Mouse (Mus musculus): ENCODE data around the gene Ubc. TPM values are rescaled to one million over a fixed set of nuclear protein-coding genes. Genes with fewer than 3 reads are reported as not detected.
"Not testable (repeated sequence)": the region's sequence is repeated elsewhere in the genome, so short reads cannot be mapped to it uniquely, and the experiment has no call there.

The Ubc gene
- total and polyA plus RNA-seq, 2 experiments from 2014 or later = 742 to 889 TPM

DNA sequence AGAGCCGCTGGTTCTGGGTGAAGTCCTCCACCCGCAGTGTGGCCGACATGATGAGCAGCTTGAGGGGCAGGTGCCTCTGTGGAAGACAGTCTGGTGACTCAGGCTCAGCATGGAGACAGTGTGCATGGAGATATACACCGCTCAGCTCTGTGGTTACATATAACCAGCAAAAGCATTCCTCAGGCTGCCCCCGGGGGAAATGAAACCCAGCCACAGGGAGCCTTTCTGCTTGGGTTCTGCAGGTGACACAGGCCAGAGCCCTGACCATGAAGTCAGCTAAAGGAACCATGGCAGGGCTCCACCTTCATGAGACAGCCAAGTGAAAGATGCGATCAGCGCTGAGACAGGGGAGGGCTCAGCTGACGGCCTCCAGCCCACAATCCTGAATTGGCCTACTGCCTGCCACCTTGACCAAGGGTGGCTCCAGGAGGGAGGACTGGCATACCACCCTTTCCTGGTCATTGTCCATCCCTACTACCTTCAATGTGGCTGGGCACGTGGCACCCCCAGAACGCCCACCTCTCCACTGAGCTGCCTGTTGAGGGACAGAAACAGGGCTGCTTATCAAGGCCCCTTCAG is 35.8 kb upstream of the Ubc start:
- no peak overlapping the region for H3K9ac ChIP-seq (replicated peaks; ENCODE audit: low read depth, low read length)
- no peaks in the 10 kb centered on the region for H3K9me3 ChIP-seq (replicated peaks; ENCODE audit: control insufficient read depth, low read length)
- DNase-seq (ENCODE audit: low spot score) = no peak
- H3K36me3 ChIP-seq (replicated peaks; ENCODE audit: control insufficient read depth, insufficient read depth, low read length) = peaks cover 100% of the 10 kb centered on the region
- H3K4me2 ChIP-seq (ENCODE audit: low read depth, low read length) = no peak overlapping the region
- H3K27ac ChIP-seq (ENCODE audit: low read depth) = peak overlapping the region; percentile 73
- TF ChIP-seq EP300 (IDR thresholded peaks at IDR 0.05; ENCODE audit: low read depth) = no peak
- TF ChIP-seq CTCF (IDR thresholded peaks at IDR 0.05; ENCODE audit: low read depth) = no peak
- H3K27me3 ChIP-seq (ENCODE audit: control insufficient read depth, insufficient read depth, low read length) = no peaks in the 10 kb centered on the region
- WGBS = 87% methylated on average over 10 of the region's 10 CpGs
- H3K4me1 ChIP-seq (ENCODE audit: control insufficient read depth, insufficient read depth) = no peaks in the 10 kb centered on the region
- ATAC-seq (ENCODE audit: insufficient read depth, low read depth) = no peak; the same call in 1 of the 2 replicates
- H3K4me3 ChIP-seq (ENCODE audit: low read depth, low read length) = no peak overlapping the region

DNA sequence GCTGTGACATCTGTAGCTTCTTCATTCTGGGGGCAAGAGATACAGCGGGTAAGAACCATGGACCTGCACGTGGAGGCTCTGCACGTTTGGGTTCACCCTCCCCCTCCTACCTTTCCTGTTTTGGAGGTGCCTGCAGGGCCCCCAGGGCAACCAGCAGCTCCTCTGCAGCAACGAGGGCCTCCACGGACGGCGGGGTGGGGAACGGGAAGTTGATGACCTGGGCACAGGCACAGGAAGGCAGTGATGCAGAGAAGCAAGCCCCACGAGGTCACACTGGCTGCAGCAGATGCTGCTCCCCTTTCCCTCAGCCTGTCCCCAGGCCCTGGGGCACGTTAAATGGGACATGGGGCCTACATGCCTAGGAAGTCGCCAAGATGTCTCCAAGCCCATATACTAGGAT is 29.1 kb upstream of the Ubc start:
- TF ChIP-seq CTCF (IDR thresholded peaks at IDR 0.05; ENCODE audit: low read depth) = no peak
- no peak for TF ChIP-seq EP300 (IDR thresholded peaks at IDR 0.05; ENCODE audit: low read depth)

DNA sequence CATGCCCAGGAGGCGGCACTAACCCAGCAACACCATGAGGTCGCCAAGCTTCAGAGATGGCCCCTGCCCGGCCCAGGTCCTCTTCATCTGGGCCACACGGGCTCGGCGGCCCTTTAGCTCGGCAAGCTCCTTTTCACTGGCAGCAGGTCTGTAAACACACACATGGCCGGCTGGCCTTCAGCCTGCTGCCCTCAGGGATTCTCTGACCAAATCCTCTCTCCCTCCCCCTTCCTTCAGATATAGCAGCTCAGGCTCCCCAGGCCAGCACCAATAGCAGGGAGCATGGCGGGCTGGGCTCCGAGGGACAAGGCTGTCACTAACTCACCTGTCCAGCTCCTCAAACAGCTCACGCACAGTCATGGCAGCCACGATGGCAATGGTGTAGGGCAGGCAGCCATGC is 28.6 kb upstream of the Ubc start:
- Histone ChIP-seq H3K4me1 (ENCODE audit: control insufficient read depth, insufficient read depth) (no peaks in the 10 kb centered on the region), H3K27me3 (ENCODE audit: control insufficient read depth, insufficient read depth, low read length) (no peaks in the 10 kb centered on the region), H3K9ac (replicated peaks; ENCODE audit: low read depth, low read length) (no peak overlapping the region), H3K4me3 (ENCODE audit: low read depth, low read length) (no peak overlapping the region), H3K4me2 (ENCODE audit: low read depth, low read length) (no peak overlapping the region), H3K36me3 (replicated peaks; ENCODE audit: control insufficient read depth, insufficient read depth, low read length) (peaks cover 91% of the 10 kb centered on the region), H3K27ac (ENCODE audit: low read depth) (no peak overlapping the region), H3K9me3 (replicated peaks; ENCODE audit: control insufficient read depth, low read length) (no peaks in the 10 kb centered on the region)
- DNase-seq (ENCODE audit: low spot score) (no peak), ATAC-seq (ENCODE audit: insufficient read depth, low read depth) (no peak)
- TF ChIP-seq CTCF (IDR thresholded peaks at IDR 0.05; ENCODE audit: low read depth) = no peak
- no peak for TF ChIP-seq EP300 (IDR thresholded peaks at IDR 0.05; ENCODE audit: low read depth)
- 87% methylated on average over 12 of the region's 12 CpGs for WGBS

More for the DNA sequence above, 29.1 kb upstream of the Ubc start:
- no peak for ATAC-seq (ENCODE audit: insufficient read depth, low read depth)
- no peak overlapping the region for H3K4me2 ChIP-seq (ENCODE audit: low read depth, low read length)
- no peak overlapping the region for H3K9ac ChIP-seq (replicated peaks; ENCODE audit: low read depth, low read length)
- no peaks in the 10 kb centered on the region for H3K27me3 ChIP-seq (ENCODE audit: control insufficient read depth, insufficient read depth, low read length)
- H3K4me1 ChIP-seq (ENCODE audit: control insufficient read depth, insufficient read depth) = no peaks in the 10 kb centered on the region
- 68% methylated on average over 11 of the region's 11 CpGs for WGBS
- peaks cover 96% of the 10 kb centered on the region for H3K36me3 ChIP-seq (replicated peaks; ENCODE audit: control insufficient read depth, insufficient read depth, low read length)
- no peaks in the 10 kb centered on the region for H3K9me3 ChIP-seq (replicated peaks; ENCODE audit: control insufficient read depth, low read length)
- no peak for DNase-seq (ENCODE audit: low spot score)
- H3K27ac ChIP-seq (ENCODE audit: low read depth) = no peak overlapping the region
- H3K4me3 ChIP-seq (ENCODE audit: low read depth, low read length) = no peak overlapping the region

DNA sequence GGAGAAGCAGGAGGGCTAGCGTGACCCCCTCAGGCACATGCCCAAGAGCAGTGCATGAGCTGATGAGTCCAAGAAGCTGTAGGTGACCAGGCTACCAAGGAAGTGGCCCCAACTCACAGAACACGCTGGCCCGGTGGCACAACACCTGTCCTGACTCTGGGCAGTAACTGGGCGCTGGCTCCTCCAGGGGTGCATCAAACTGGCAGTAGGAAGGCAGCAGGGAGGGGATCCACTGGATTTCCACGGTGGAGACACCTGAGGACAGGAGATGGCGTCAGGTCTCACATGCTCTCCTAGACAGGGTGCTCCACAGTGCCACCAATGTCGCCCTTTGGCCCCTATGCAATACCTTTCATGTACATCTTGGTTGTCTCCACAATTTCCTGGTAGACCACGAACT is 26.2 kb upstream of the Ubc start:
- Histone ChIP-seq H3K9ac (replicated peaks; ENCODE audit: low read depth, low read length) (no peak overlapping the region), H3K27ac (ENCODE audit: low read depth) (no peak overlapping the region), H3K4me1 (ENCODE audit: control insufficient read depth, insufficient read depth) (no peaks in the 10 kb centered on the region), H3K4me3 (ENCODE audit: low read depth, low read length) (no peak overlapping the region), H3K27me3 (ENCODE audit: control insufficient read depth, insufficient read depth, low read length) (no peaks in the 10 kb centered on the region), H3K36me3 (replicated peaks; ENCODE audit: control insufficient read depth, insufficient read depth, low read length) (peaks cover 67% of the 10 kb centered on the region), H3K9me3 (replicated peaks; ENCODE audit: control insufficient read depth, low read length) (no peaks in the 10 kb centered on the region), H3K4me2 (ENCODE audit: low read depth, low read length) (no peak overlapping the region)
- DNase-seq (ENCODE audit: low spot score) (no peak), ATAC-seq (ENCODE audit: insufficient read depth, low read depth) (no peak)
- no peak for TF ChIP-seq EP300 (IDR thresholded peaks at IDR 0.05; ENCODE audit: low read depth)
- TF ChIP-seq CTCF (IDR thresholded peaks at IDR 0.05; ENCODE audit: low read depth) = no peak
- WGBS = 93% methylated on average over 8 of the region's 8 CpGs

DNA sequence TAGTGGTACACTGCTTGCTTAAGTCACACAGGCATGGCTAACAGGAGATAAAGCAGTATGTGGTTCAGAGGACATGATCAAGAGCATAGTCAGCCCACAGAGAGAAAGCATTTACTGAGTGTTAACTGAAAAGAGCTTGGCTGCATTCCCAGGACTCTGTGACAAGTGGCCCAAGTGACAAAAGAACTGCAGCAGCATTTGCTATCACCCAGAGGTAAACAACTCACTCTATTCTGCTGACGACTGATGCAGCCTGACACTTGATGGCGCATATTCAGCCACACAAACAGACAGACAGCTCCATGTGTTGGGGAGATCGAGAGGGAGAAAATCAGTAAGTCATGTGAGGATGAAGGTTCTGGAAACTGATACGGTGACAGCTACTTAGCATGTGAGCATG is 23.8 kb upstream of the Ubc start:
- H3K36me3 ChIP-seq (replicated peaks; ENCODE audit: control insufficient read depth, insufficient read depth, low read length) = peaks cover 44% of the 10 kb centered on the region
- DNase-seq (ENCODE audit: low spot score) (peak; percentile 89), ATAC-seq (ENCODE audit: insufficient read depth, low read depth) (peak; percentile 82)
- H3K9me3 ChIP-seq (replicated peaks; ENCODE audit: control insufficient read depth, low read length) = no peaks in the 10 kb centered on the region
- WGBS = 24% methylated on average over 4 of the region's 4 CpGs
- no peak overlapping the region for H3K4me2 ChIP-seq (ENCODE audit: low read depth, low read length)
- TF ChIP-seq CTCF (IDR thresholded peaks at IDR 0.05; ENCODE audit: low read depth) (no peak), EP300 (IDR thresholded peaks at IDR 0.05; ENCODE audit: low read depth) (peak; percentile 89)
- no peak overlapping the region for H3K9ac ChIP-seq (replicated peaks; ENCODE audit: low read depth, low read length)
- H3K4me3 ChIP-seq (ENCODE audit: low read depth, low read length) = no peak overlapping the region
- H3K27ac ChIP-seq (ENCODE audit: low read depth) = peak overlapping the region; percentile 76
- H3K27me3 ChIP-seq (ENCODE audit: control insufficient read depth, insufficient read depth, low read length) = no peaks in the 10 kb centered on the region
- no peaks in the 10 kb centered on the region for H3K4me1 ChIP-seq (ENCODE audit: control insufficient read depth, insufficient read depth)

DNA sequence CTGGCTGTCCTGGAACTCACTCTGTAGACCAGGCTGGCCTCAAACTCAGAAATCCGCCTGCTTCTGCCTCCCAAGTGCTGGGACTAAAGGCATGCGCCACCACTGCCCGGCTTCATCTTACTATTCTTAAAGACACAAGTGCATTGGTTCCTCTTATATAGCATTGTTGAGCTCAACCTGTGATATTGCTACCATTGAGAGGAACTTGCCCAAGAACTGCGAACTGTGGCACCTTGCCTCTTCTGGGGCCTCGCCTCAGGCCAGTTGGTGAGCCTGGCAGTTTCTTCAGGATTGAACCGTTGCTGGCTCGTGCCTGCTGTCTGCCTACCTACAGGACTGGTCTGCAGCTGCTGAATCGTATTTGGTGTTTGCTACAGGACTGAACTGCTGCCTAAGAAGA is 22.5 kb upstream of the Ubc start:
- peaks cover 32% of the 10 kb centered on the region for H3K36me3 ChIP-seq (replicated peaks; ENCODE audit: control insufficient read depth, insufficient read depth, low read length)
- H3K9me3 ChIP-seq (replicated peaks; ENCODE audit: control insufficient read depth, low read length); DNase-seq (ENCODE audit: low spot score); H3K9ac ChIP-seq (replicated peaks; ENCODE audit: low read depth, low read length); H3K4me3 ChIP-seq (ENCODE audit: low read depth, low read length); H3K4me2 ChIP-seq (ENCODE audit: low read depth, low read length); ATAC-seq (ENCODE audit: insufficient read depth, low read depth); H3K4me1 ChIP-seq (ENCODE audit: control insufficient read depth, insufficient read depth); H3K27me3 ChIP-seq (ENCODE audit: control insufficient read depth, insufficient read depth, low read length); H3K27ac ChIP-seq (ENCODE audit: low read depth): not testable (repeated sequence)
- WGBS = 93% methylated on average over 8 of the region's 8 CpGs
